Mouse (Mus musculus): ENCODE measurements at regions not wholly inside any gene's neighbourhood (a gene's known extent, or its start where the extent isn't known, plus 50 kb on each side); places are given as distances from the start of the nearest gene placed in this dataset.

DNA sequence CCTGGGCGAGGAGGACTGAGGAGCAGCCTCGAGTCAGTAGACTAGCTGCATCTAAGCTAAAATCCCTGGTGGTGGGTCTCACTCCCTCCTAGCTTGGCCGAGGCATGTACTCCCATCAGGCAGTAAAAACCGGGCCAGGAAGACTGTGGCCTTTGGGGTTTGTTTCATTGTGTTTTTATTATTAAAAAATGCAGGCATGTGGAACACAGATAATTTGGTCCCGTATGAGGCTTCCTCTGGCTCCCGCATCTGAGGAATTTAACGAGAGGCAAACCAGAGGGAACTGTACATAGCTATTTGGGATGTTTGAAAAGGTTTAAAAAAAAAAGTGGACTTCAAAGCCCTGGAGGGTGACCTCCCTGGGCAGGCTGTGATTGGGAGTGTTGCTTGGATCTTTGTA lies 69.1 kb upstream of the Tbx5 start:
- Histone ChIP-seq H3K9ac (ENCODE audit: insufficient read depth, low read depth, low read length, poor library complexity, severe bottlenecking) (no peak overlapping the region), H3K9me3 (ENCODE audit: control insufficient read depth, insufficient read depth, low read depth, low read length) (no peaks in the 10 kb centered on the region), H3K36me3 (ENCODE audit: control insufficient read depth, insufficient read depth, low read length, poor library complexity, severe bottlenecking) (no peaks in the 10 kb centered on the region), H3K4me3 (ENCODE audit: insufficient read depth in 1 of 2, low read depth in 1 of 2, low read length in 2 of 2, poor library complexity in 1 of 2, severe bottlenecking in 1 of 2) (no peak overlapping the region), H3K27ac (ENCODE audit: insufficient read depth, low read depth, low read length, poor library complexity, severe bottlenecking) (no peak overlapping the region), H3K4me1 (ENCODE audit: control insufficient read depth in 2 of 2, insufficient read depth in 2 of 2, low read length in 2 of 2, poor library complexity in 1 of 2) (no peaks in the 10 kb centered on the region)
- TF ChIP-seq CHD2 (IDR thresholded peaks at IDR 0.05; ENCODE audit: low read depth, low read length) (no peak), MAFK (IDR thresholded peaks at IDR 0.05; ENCODE audit: insufficient read depth, low read depth, low read length) (no peak), ZC3H11A (IDR thresholded peaks at IDR 0.05; ENCODE audit: borderline replicate concordance, low read depth, low read length) (no peak), ZNF384 (IDR thresholded peaks at IDR 0.05; ENCODE audit: low read depth, low read length) (no peak), HCFC1 (IDR thresholded peaks at IDR 0.05; ENCODE audit: borderline replicate concordance, insufficient read depth, low read length) (no peak)
- in situ Hi-C loops (cut with MboI; ENCODE audit: low sequenced_read_pairs in 2 of 2, unreplicated experiment in 2 of 2): no loop called here
- DNase-seq (ENCODE audit: low read depth, low spot score): no peak

DNA sequence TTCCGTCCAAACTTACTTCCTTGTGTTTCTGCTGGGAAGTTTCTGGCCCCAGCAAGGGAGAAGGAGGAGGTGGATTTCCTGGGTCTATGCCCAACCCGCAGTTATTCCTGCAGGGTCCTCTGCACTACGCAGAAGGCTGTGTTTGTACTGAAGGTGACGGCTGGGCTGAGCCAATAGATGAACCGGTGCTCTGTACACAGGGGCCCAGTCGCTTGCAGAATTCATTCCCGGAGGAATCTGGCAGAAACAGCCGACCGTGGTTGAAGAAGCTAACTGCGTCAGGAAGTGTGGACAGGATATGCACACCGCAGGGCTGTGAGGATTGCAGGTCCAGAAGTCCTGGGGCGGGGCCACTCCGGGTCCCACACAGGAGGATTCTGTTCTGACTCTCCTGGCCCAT lies 66.1 kb upstream of the Tbx5 start:
- Histone ChIP-seq H3K27ac (ENCODE audit: insufficient read depth, low read depth, low read length, poor library complexity, severe bottlenecking) (no peak overlapping the region; the same call in 1 of the 2 replicates), H3K36me3 (ENCODE audit: control insufficient read depth, insufficient read depth, low read length, poor library complexity, severe bottlenecking) (no peaks in the 10 kb centered on the region), H3K4me3 (ENCODE audit: insufficient read depth in 1 of 2, low read depth in 1 of 2, low read length in 2 of 2, poor library complexity in 1 of 2, severe bottlenecking in 1 of 2) (no peak overlapping the region), H3K9ac (ENCODE audit: insufficient read depth, low read depth, low read length, poor library complexity, severe bottlenecking) (no peak overlapping the region), H3K4me1 (ENCODE audit: control insufficient read depth in 2 of 2, insufficient read depth in 2 of 2, low read length in 2 of 2, poor library complexity in 1 of 2) (no peaks in the 10 kb centered on the region), H3K9me3 (ENCODE audit: control insufficient read depth, insufficient read depth, low read depth, low read length) (no peaks in the 10 kb centered on the region)
- TF ChIP-seq CHD2 (IDR thresholded peaks at IDR 0.05; ENCODE audit: low read depth, low read length) (no peak), ZNF384 (IDR thresholded peaks at IDR 0.05; ENCODE audit: low read depth, low read length) (no peak), MAFK (IDR thresholded peaks at IDR 0.05; ENCODE audit: insufficient read depth, low read depth, low read length) (no peak), ZC3H11A (IDR thresholded peaks at IDR 0.05; ENCODE audit: borderline replicate concordance, low read depth, low read length) (no peak)
- in situ Hi-C loops (cut with MboI; ENCODE audit: low sequenced_read_pairs in 2 of 2, unreplicated experiment in 2 of 2): no loop called here
- no peak for DNase-seq (ENCODE audit: low read depth, low spot score)

- in situ Hi-C loops (cut with MboI; ENCODE audit: low sequenced_read_pairs in 2 of 2, unreplicated experiment in 2 of 2): no loop called here
- TF ChIP-seq ZNF384 (IDR thresholded peaks at IDR 0.05; ENCODE audit: low read depth, low read length): no peak
- TF ChIP-seq ZC3H11A (IDR thresholded peaks at IDR 0.05; ENCODE audit: borderline replicate concordance, low read depth, low read length): no peak
- TF ChIP-seq CHD2 (IDR thresholded peaks at IDR 0.05; ENCODE audit: low read depth, low read length): no peak
- TF ChIP-seq MAFK (IDR thresholded peaks at IDR 0.05; ENCODE audit: insufficient read depth, low read depth, low read length): no peak
- no peak for TF ChIP-seq HCFC1 (IDR thresholded peaks at IDR 0.05; ENCODE audit: borderline replicate concordance, insufficient read depth, low read length)
These were observed 61.5 kb upstream of the Tbx5 start for GRCm38 (mm10) chr5:119770951-119771350.

GRCm38 (mm10) chr5:119776106-119776887 lies 56.2 kb upstream of the Tbx5 start:
- in situ Hi-C loops (cut with MboI; ENCODE audit: low sequenced_read_pairs in 2 of 2, unreplicated experiment in 2 of 2): loop anchor here in 1 of 2 experiments (25.0 kb wide), 1 partner anchor 311 kb away; no protein-coding TSS in a partner anchor
- H3K36me3 ChIP-seq (ENCODE audit: control insufficient read depth, insufficient read depth, low read length, poor library complexity, severe bottlenecking): no peaks in the 10 kb centered on the region
- TF ChIP-seq ZNF384 (IDR thresholded peaks at IDR 0.05; ENCODE audit: low read depth, low read length): no peak

More at GRCm38 (mm10) chr5:119770951-119771350, 61.5 kb upstream of the Tbx5 start:
- no peak overlapping the region for H3K4me3 ChIP-seq (ENCODE audit: insufficient read depth in 1 of 2, low read depth in 1 of 2, low read length in 2 of 2, poor library complexity in 1 of 2, severe bottlenecking in 1 of 2)
- no peak overlapping the region for H3K27ac ChIP-seq (ENCODE audit: insufficient read depth, low read depth, low read length, poor library complexity, severe bottlenecking)
- H3K9ac ChIP-seq (ENCODE audit: insufficient read depth, low read depth, low read length, poor library complexity, severe bottlenecking): no peak overlapping the region
- no peaks in the 10 kb centered on the region for H3K36me3 ChIP-seq (ENCODE audit: control insufficient read depth, insufficient read depth, low read length, poor library complexity, severe bottlenecking)
- H3K9me3 ChIP-seq (ENCODE audit: control insufficient read depth, insufficient read depth, low read depth, low read length): no peaks in the 10 kb centered on the region
- no peaks in the 10 kb centered on the region for H3K4me1 ChIP-seq (ENCODE audit: control insufficient read depth in 2 of 2, insufficient read depth in 2 of 2, low read length in 2 of 2, poor library complexity in 1 of 2)
- DNase-seq (ENCODE audit: low read depth, low spot score): no peak

GRCm38 (mm10) chr5:119777836-119778235 lies 54.6 kb upstream of the Tbx5 start:
- no peak for DNase-seq (ENCODE audit: low read depth, low spot score)
- Histone ChIP-seq H3K27ac (ENCODE audit: insufficient read depth, low read depth, low read length, poor library complexity, severe bottlenecking) (no peak overlapping the region), H3K9me3 (ENCODE audit: control insufficient read depth, insufficient read depth, low read depth, low read length) (no peaks in the 10 kb centered on the region), H3K4me1 (ENCODE audit: control insufficient read depth in 2 of 2, insufficient read depth in 2 of 2, low read length in 2 of 2, poor library complexity in 1 of 2) (no peaks in the 10 kb centered on the region), H3K4me3 (ENCODE audit: insufficient read depth in 1 of 2, low read depth in 1 of 2, low read length in 2 of 2, poor library complexity in 1 of 2, severe bottlenecking in 1 of 2) (no peak overlapping the region), H3K9ac (ENCODE audit: insufficient read depth, low read depth, low read length, poor library complexity, severe bottlenecking) (no peak overlapping the region), H3K36me3 (ENCODE audit: control insufficient read depth, insufficient read depth, low read length, poor library complexity, severe bottlenecking) (no peaks in the 10 kb centered on the region)
- in situ Hi-C loops (cut with MboI; ENCODE audit: low sequenced_read_pairs in 2 of 2, unreplicated experiment in 2 of 2): loop anchor here in 1 of 2 experiments (25.0 kb wide), 1 partner anchor 309 kb away; no protein-coding TSS in a partner anchor
- no peak for TF ChIP-seq MAFK (IDR thresholded peaks at IDR 0.05; ENCODE audit: insufficient read depth, low read depth, low read length)
- TF ChIP-seq ZC3H11A (IDR thresholded peaks at IDR 0.05; ENCODE audit: borderline replicate concordance, low read depth, low read length): peak; percentile 27; the same call in 1 of the 2 replicates

More at GRCm38 (mm10) chr5:119776106-119776887, 56.2 kb upstream of the Tbx5 start:
- Histone ChIP-seq H3K27ac (ENCODE audit: insufficient read depth, low read depth, low read length, poor library complexity, severe bottlenecking) (no peak overlapping the region), H3K9ac (ENCODE audit: insufficient read depth, low read depth, low read length, poor library complexity, severe bottlenecking) (no peak overlapping the region), H3K9me3 (ENCODE audit: control insufficient read depth, insufficient read depth, low read depth, low read length) (no peaks in the 10 kb centered on the region), H3K4me1 (ENCODE audit: control insufficient read depth in 2 of 2, insufficient read depth in 2 of 2, low read length in 2 of 2, poor library complexity in 1 of 2) (no peaks in the 10 kb centered on the region), H3K4me3 (ENCODE audit: insufficient read depth in 1 of 2, low read depth in 1 of 2, low read length in 2 of 2, poor library complexity in 1 of 2, severe bottlenecking in 1 of 2) (no peak overlapping the region)
- no peak for DNase-seq (ENCODE audit: low read depth, low spot score)
